Mouse (Mus musculus) forebrain, embryonic 13.5 days (tissue): Measurements from ENCODE around the gene Bcr. TPM values are rescaled to one million over a fixed set of nuclear protein-coding genes. Genes with fewer than 3 reads are reported as not detected.
A peak's percentile ranks its signal among the peaks of the same experiment; 100 is the strongest.

ENCODE experiments used
- ATAC-seq: fragments of 200-750 bp; cut with Nextera tagmentation; 2 replicates; pipeline ENCODE4 v1.8.0; 2017
- H3K27ac ChIP-seq: fragments of 300-500 bp; sonication (generic); 2 replicates; pipeline ENCODE4 v1.5.1; 2015; ENCODE audit warnings: inconsistent platforms, mild to moderate bottlenecking, moderate library complexity
- H3K27me3 ChIP-seq: fragments of 300-500 bp; sonication (generic); 2 replicates; pipeline ENCODE4 v1.6.1; 2015; ENCODE audit warnings: mild to moderate bottlenecking, inconsistent platforms
- H3K36me3 ChIP-seq: fragments of 300-500 bp; sonication (generic); 2 replicates; pipeline ENCODE4 v1.6.1; 2015; ENCODE audit warnings: mild to moderate bottlenecking, inconsistent platforms; ENCODE audit not compliant: poor library complexity, severe bottlenecking
- H3K4me1 ChIP-seq: fragments of 300-500 bp; sonication (generic); 2 replicates; pipeline ENCODE4 v1.6.1; 2015; ENCODE audit warnings: inconsistent platforms
- H3K4me2 ChIP-seq: fragments of 300-500 bp; sonication (generic); 2 replicates; pipeline ENCODE4 v1.6.1; 2015; ENCODE audit warnings: inconsistent platforms, mild to moderate bottlenecking, moderate library complexity
- H3K4me3 ChIP-seq: fragments of 300-500 bp; sonication (generic); 2 replicates; pipeline ENCODE4 v1.5.1; 2015; ENCODE audit warnings: mild to moderate bottlenecking, inconsistent platforms
- H3K9ac ChIP-seq: fragments of 300-500 bp; sonication (generic); 2 replicates; pipeline ENCODE4 v1.6.1; 2015; ENCODE audit warnings: mild to moderate bottlenecking, inconsistent platforms
- H3K9me3 ChIP-seq: fragments of 300-500 bp; sonication (generic); replicated peaks from 2 replicates; pipeline ENCODE4 v1.6.1; 2016; ENCODE audit warnings: inconsistent platforms
- WGBS: fragments of 180-500 bp; shearing (Covaris S2); methylation state at CpG from one replicate; pipeline ENCODE4 v1.1.7; 2015; 5-methylcytosine and 5-hydroxymethylcytosine counted together
- polyA plus RNA-seq: library from polyadenylated mRNA; unstranded; fragments of >200 nt; fragmentation: Nextera tagmentation; extraction: Ambion mirVana; gene quantifications from 2 replicates; pipeline ENCODE4 v1.2.1, GENCODE M21; 2015

Bcr gene
- polyA plus RNA-seq, 1 experiment from 2014 or later, result 11.5 TPM

GRCm38 (mm10) chr10:75118444-75118843 lies 58.1 kb downstream of the Bcr start:
- ATAC-seq, result no peak
- Histone ChIP-seq H3K4me3 (no peak overlapping the region), H3K4me2 (no peak overlapping the region), H3K9me3 (no peaks in the 10 kb centered on the region), H3K27ac (no peak overlapping the region), H3K36me3 (peaks cover 4% of the 10 kb centered on the region; the same call in 1 of the 2 replicates), H3K27me3 (no peaks in the 10 kb centered on the region), H3K9ac (no peak overlapping the region), H3K4me1 (peaks cover 35% of the 10 kb centered on the region)
- 76% methylated on average over 6 of the region's 6 CpGs for WGBS

- 78% methylated on average over 3 of the region's 3 CpGs for WGBS
- no peak for ATAC-seq
These were observed 59.0 kb downstream of the Bcr start for GRCm38 (mm10) chr10:75119396-75119795.

GRCm38 (mm10) chr10:75120176-75120575 lies 59.8 kb downstream of the Bcr start:
- H3K4me3 ChIP-seq, result no peak overlapping the region
- peaks cover 8% of the 10 kb centered on the region for H3K36me3 ChIP-seq
- H3K4me2 ChIP-seq, result no peak overlapping the region
- no peaks in the 10 kb centered on the region for H3K9me3 ChIP-seq
- H3K4me1 ChIP-seq, result peaks cover 31% of the 10 kb centered on the region
- H3K9ac ChIP-seq, result no peak overlapping the region
- H3K27me3 ChIP-seq, result no peaks in the 10 kb centered on the region
- H3K27ac ChIP-seq, result no peak overlapping the region
- 76% methylated on average over 5 of the region's 5 CpGs for WGBS
- no peak for ATAC-seq

More at GRCm38 (mm10) chr10:75119396-75119795, 59.0 kb downstream of the Bcr start:
- Histone ChIP-seq H3K4me3 (no peak overlapping the region), H3K36me3 (peaks cover 4% of the 10 kb centered on the region; the same call in 1 of the 2 replicates), H3K27ac (no peak overlapping the region), H3K4me2 (no peak overlapping the region), H3K9ac (no peak overlapping the region), H3K27me3 (no peaks in the 10 kb centered on the region), H3K4me1 (peaks cover 31% of the 10 kb centered on the region), H3K9me3 (no peaks in the 10 kb centered on the region)

GRCm38 (mm10) chr10:75121028-75121427 lies 60.6 kb downstream of the Bcr start:
- H3K9me3 ChIP-seq, result no peaks in the 10 kb centered on the region
- no peak overlapping the region for H3K4me2 ChIP-seq
- ATAC-seq, result peak; percentile 36; the same call in 1 of the 2 replicates
- peaks cover 17% of the 10 kb centered on the region for H3K36me3 ChIP-seq
- no peaks in the 10 kb centered on the region for H3K27me3 ChIP-seq
- H3K27ac ChIP-seq, result no peak overlapping the region
- no peak overlapping the region for H3K4me3 ChIP-seq
- H3K9ac ChIP-seq, result no peak overlapping the region
- peaks cover 34% of the 10 kb centered on the region for H3K4me1 ChIP-seq
- WGBS, result 62% methylated on average over 5 of the region's 5 CpGs

GRCm38 (mm10) chr10:75125577-75125976 lies 65.2 kb downstream of the Bcr start:
- Histone ChIP-seq H3K27ac (no peak overlapping the region), H3K4me2 (no peak overlapping the region), H3K9ac (no peak overlapping the region), H3K9me3 (no peaks in the 10 kb centered on the region), H3K4me1 (peaks cover 18% of the 10 kb centered on the region), H3K4me3 (no peak overlapping the region), H3K36me3 (peaks cover 39% of the 10 kb centered on the region), H3K27me3 (no peaks in the 10 kb centered on the region)
- ATAC-seq, result no peak
- 76% methylated on average over 4 of the region's 4 CpGs for WGBS

GRCm38 (mm10) chr10:75129283-75129710 lies 68.9 kb downstream of the Bcr start:
- Histone ChIP-seq H3K4me1 (peaks cover 4% of the 10 kb centered on the region; the same call in 1 of the 2 replicates), H3K9me3 (no peaks in the 10 kb centered on the region), H3K27ac (no peak overlapping the region), H3K36me3 (peaks cover 72% of the 10 kb centered on the region), H3K4me3 (no peak overlapping the region), H3K4me2 (no peak overlapping the region), H3K9ac (no peak overlapping the region), H3K27me3 (no peaks in the 10 kb centered on the region)
- 78% methylated on average over 7 of the region's 7 CpGs for WGBS
- ATAC-seq, result 0 out of 2 replicates have a peak, but pooled peaks have one; percentile 9

- 85% methylated on average over 4 of the region's 4 CpGs for WGBS
- ATAC-seq, result no peak
- Histone ChIP-seq H3K9me3 (no peaks in the 10 kb centered on the region), H3K36me3 (peaks cover 70% of the 10 kb centered on the region), H3K27ac (no peak overlapping the region), H3K4me3 (no peak overlapping the region), H3K4me1 (peaks cover 3% of the 10 kb centered on the region; the same call in 1 of the 2 replicates), H3K9ac (no peak overlapping the region), H3K27me3 (no peaks in the 10 kb centered on the region), H3K4me2 (no peak overlapping the region)
These were observed 70.1 kb downstream of the Bcr start for GRCm38 (mm10) chr10:75130372-75131046.

- Histone ChIP-seq H3K27ac (no peak overlapping the region), H3K27me3 (no peaks in the 10 kb centered on the region), H3K4me1 (no peaks in the 10 kb centered on the region), H3K4me3 (no peak overlapping the region), H3K36me3 (peaks cover 70% of the 10 kb centered on the region), H3K4me2 (no peak overlapping the region), H3K9ac (no peak overlapping the region), H3K9me3 (no peaks in the 10 kb centered on the region)
- 74% methylated on average over 8 of the region's 8 CpGs for WGBS
- ATAC-seq, result no peak
These were observed 71.2 kb downstream of the Bcr start for GRCm38 (mm10) chr10:75131625-75132024.

GRCm38 (mm10) chr10:75134861-75135517 lies 74.6 kb downstream of the Bcr start:
- 85% methylated on average over 15 of the region's 15 CpGs for WGBS
- Histone ChIP-seq H3K9ac (no peak overlapping the region), H3K4me1 (peaks cover 7% of the 10 kb centered on the region), H3K4me2 (no peak overlapping the region), H3K27ac (peak overlapping the region; percentile 19; the same call in 1 of the 2 replicates), H3K36me3 (peaks cover 86% of the 10 kb centered on the region), H3K9me3 (no peaks in the 10 kb centered on the region), H3K27me3 (no peaks in the 10 kb centered on the region), H3K4me3 (no peak overlapping the region)
- ATAC-seq, result peak; percentile 33; the same call in 1 of the 2 replicates

GRCm38 (mm10) chr10:75135518-75136162 lies 75.2 kb downstream of the Bcr start:
- 0 out of 2 replicates have a peak overlapping the region, but pooled peaks have one; percentile 19 for H3K27ac ChIP-seq

GRCm38 (mm10) chr10:75137148-75137547 lies 76.8 kb downstream of the Bcr start:
- Histone ChIP-seq H3K4me2 (no peak overlapping the region), H3K9me3 (no peaks in the 10 kb centered on the region), H3K27me3 (no peaks in the 10 kb centered on the region), H3K36me3 (peaks cover 88% of the 10 kb centered on the region), H3K27ac (no peak overlapping the region), H3K4me3 (no peak overlapping the region), H3K9ac (no peak overlapping the region), H3K4me1 (peaks cover 7% of the 10 kb centered on the region)
- 79% methylated on average over 3 of the region's 3 CpGs for WGBS
- ATAC-seq, result peak; percentile 64

More at GRCm38 (mm10) chr10:75135518-75136162, 75.2 kb downstream of the Bcr start:
- Histone ChIP-seq H3K9me3 (no peaks in the 10 kb centered on the region), H3K27me3 (no peaks in the 10 kb centered on the region), H3K4me2 (no peak overlapping the region), H3K4me3 (no peak overlapping the region), H3K36me3 (peaks cover 88% of the 10 kb centered on the region), H3K4me1 (peaks cover 7% of the 10 kb centered on the region), H3K9ac (no peak overlapping the region)
- no peak; the same call in 1 of the 2 replicates for ATAC-seq
- WGBS, result 89% methylated on average over 21 of the region's 21 CpGs

GRCm38 (mm10) chr10:75145221-75145620 lies 84.8 kb downstream of the Bcr start:
- ATAC-seq, result no peak
- no peak overlapping the region for H3K27ac ChIP-seq
- peaks cover 92% of the 10 kb centered on the region for H3K36me3 ChIP-seq
- H3K9me3 ChIP-seq, result no peaks in the 10 kb centered on the region
- H3K27me3 ChIP-seq, result no peaks in the 10 kb centered on the region
- no peak overlapping the region for H3K4me3 ChIP-seq
- H3K9ac ChIP-seq, result no peak overlapping the region
- no peaks in the 10 kb centered on the region for H3K4me1 ChIP-seq
- no peak overlapping the region for H3K4me2 ChIP-seq
- WGBS, result 88% methylated on average over 17 of the region's 17 CpGs
